Mouse (Mus musculus) megakaryocyte, adult 5-6 weeks (primary cell): ENCODE data around the gene Kl. TPM values are rescaled to one million over a fixed set of nuclear protein-coding genes. Genes with fewer than 3 reads are reported as not detected.

ENCODE experiments used
- ATAC-seq: 2 replicates; pipeline ENCODE4 v1.8.0; 2016; ENCODE audit warnings: mild to moderate bottlenecking, inconsistent platforms; ENCODE audit not compliant: poor library complexity, severe bottlenecking
- total RNA-seq, 2 experiments: library from RNA; stranded (forward) in 1 of 2; stranded (reverse) in 1 of 2; fragments of 153-499, 151-499 nt in 1 of 2; fragments of 221-1000, 200-1000 nt in 1 of 2; gene quantifications; 2 replicates each; pipeline versions ENCODE4 v1.2.3 to v1.2.4; 2015 to 2017

The Kl gene
- total RNA-seq (2015) (not detected in 2 replicates), total RNA-seq (2017) (not detected in 2 replicates)

- ATAC-seq = no peak
These were observed at the start of gene Kl for GRCm38 (mm10) chr5:150952328-150952668. TSS of gene Kl (plus strand) at chr5:150952607.

DNA sequence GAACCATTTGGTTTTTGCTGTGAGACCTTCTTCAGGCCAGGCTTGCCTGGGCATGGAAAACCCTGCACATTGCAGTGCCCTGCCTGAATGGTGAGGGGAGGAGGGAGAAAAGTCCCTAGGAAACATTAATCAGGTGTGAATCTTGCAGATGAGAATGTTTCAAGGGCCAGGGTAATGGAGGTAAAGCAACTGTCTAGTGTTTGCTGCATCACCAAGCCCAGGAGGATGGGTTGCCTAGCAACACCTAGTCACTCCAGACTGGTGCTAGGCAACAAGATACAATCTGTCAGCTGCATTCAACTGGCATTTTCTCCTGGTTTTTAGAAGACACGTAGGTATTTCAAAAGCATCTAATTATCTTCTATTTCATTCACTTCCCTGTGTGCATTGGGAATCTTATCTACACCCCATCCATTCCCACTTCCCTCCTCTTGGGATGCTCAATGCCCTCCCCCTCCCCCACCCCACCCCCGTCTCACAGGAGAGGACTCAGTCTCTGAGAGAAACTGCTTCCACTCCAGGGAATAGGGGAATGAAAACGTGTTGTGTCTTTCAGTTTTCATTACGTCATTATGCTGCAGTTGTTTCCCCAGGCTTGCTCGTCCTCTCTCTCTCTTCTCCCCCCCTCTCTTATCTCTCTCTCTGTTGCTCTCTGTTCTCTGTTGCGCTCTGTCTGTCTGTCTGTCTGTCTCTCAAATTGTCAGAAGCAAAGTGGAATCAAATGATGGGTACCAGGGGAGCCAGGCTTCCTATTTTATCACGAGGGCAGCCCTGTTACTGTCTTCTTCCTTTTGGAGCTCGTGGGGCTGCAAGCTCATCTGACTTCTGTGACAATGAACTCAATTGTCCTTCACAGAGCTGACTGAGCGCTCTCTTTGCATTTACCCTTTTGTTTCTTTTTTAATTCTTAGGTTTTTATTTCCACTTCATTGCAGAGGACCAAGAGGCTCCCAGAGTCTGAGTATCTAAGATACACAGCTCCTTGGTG lies 46.1 kb upstream of the Kl start:
- no peak for ATAC-seq

GRCm38 (mm10) chr5:150912156-150912555 lies 40.3 kb upstream of the Kl start:
- no peak for ATAC-seq

DNA sequence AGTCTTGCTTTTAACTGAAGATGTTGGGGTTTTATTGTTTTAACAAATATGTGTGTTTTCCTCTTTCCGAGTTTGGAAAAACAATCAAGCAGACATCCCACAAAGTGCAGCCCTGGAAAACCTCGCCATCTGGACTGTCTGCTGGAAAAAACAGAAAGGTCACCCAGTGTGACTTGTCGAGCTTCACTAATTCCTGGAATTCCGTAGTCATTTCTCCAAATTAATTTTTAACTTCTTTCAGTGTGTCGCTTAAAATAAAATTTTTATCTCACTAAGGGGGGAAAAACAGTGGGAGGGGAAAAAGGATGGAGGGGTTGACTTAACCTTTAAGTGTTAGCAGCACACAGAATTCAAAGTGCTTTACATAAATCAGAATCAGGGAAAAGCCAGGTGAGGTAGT lies 39.8 kb upstream of the Kl start:
- no peak for ATAC-seq

GRCm38 (mm10) chr5:150915080-150916055 lies 37.0 kb upstream of the Kl start:
- ATAC-seq = no peak

DNA sequence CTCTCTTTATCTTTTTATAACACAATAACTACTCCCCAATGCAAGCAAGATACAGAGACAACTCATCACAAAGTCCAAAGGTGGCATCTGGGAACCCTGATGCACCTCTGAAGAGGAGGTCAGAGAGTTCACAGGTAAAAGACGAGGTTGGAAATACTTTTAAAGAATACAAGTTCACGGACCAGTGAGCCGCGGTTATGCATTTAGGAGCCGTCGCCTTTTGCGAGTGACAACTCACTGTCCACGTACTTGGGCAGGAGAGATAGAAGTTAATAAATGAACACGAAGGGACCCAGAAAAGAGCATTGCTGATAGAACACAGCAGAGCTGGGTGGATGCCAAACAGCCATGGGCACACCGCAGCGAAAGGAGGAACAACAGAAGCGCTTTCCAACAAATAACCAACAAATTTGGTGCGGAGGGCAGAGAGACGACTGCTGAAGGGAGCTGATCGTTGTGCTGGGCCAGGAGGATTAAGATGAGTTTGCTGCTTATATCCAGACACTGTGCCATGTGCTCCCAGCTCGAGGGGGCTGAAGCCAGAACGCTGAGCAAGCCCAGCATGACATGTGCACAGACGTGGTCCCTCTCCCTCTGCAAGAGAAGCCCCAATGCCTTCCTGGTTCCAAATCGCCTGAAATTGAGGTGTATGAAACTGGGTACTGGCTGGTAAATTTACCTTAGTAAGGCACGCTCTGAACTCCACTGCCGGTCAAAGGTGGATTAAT lies 35.1 kb upstream of the Kl start:
- no peak for ATAC-seq

DNA sequence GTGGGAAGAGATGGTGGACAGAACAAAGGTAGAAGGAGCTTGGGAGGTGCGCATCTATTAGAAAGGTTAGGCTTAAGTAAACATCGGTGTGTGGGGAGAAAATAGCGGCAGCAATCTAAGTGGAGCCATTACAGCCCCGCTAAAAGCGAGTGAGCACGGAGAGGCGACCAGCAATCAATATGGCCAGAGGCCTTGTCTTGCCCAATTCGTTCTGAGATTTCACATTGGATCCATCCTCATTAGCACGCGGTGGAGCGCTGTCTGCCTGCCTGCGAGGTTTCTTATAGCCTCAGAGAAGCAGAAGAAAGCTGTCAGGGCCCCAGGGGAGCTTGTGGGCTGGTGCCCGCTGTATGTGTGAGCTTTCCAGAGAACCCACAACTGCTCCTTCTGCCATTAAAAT lies 33.8 kb upstream of the Kl start:
- no peak for ATAC-seq

DNA sequence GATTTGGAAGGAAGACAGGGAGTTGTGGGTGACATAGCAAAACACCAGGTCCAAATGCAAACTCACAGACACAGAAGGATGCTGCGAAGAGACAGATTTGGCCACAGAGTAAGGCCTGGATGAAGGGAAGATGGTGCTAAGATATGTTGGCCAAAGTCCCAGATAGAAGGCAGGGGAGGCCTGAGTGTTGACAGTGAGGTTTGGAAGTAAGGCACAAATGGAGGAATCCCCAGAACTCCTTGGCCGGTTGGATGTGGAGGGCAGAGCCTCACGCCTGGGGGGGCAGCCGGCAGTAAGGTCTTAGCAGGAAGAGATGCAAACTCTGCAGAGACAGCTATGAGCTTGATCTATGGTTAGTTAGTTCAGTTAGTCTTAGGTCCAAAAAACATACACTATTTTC lies 33.1 kb upstream of the Kl start:
- ATAC-seq = no peak

DNA sequence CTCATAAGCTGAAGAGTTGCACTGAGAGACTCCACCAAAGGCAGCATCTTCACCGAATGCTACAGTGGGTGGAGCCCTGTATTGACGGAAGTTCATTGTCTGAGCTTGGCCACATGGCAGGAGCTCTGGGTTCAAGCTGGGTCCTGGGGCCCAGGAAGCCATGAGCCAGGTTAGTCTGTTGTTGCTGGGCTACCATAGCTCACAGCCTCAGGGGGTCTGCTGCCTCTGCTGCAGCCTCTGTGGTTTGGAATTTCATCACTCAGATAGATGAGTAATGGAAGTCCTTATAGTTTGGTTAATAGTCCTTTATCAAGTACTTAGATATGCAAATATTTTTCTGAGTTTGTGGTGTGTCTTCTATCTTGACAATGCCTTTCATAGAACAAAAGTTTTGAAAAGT lies 32.4 kb upstream of the Kl start:
- ATAC-seq = no peak

- ATAC-seq = no peak
These were observed 23.0 kb upstream of the Kl start for GRCm38 (mm10) chr5:150929406-150929805.

GRCm38 (mm10) chr5:150932596-150932995 lies 19.8 kb upstream of the Kl start:
- ATAC-seq = no peak

DNA sequence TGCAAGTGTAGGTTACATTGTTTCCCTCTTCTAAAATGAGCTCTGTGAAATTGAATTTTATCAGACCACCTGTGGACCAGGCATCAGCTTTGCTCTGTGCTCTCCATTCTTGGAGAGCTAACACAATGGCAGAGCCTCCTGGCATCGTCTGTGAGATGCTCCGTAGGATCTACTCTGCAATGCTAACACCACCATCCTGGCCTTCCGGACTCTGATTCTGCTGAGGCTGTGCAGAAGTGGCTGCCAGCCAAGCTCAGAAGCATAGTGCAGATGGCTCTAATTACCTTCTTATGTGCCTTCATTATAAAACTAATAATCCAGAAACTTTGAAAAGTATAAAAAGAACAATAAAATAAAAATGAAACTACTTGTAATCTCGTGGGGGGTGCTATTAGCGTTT lies 16.2 kb upstream of the Kl start:
- ATAC-seq = no peak

DNA sequence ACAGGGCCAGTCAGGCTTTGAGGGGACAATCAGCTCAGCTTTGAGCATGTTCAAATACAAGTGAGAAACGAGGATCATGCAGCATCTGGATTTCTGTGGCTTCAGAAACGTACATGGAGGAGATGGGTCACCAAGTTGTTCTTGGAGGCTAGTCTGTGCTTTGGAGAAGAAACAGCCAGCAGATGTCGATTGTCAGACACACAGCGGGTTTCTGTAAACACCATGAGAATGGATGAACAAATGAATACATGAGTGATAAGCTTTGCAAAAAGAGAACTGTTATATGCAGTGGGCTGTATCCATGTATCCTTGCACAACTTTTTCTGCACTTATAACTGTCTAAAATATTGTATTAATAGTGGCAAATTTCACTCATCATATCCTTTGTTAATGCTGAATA lies 15.6 kb upstream of the Kl start:
- no peak for ATAC-seq

DNA sequence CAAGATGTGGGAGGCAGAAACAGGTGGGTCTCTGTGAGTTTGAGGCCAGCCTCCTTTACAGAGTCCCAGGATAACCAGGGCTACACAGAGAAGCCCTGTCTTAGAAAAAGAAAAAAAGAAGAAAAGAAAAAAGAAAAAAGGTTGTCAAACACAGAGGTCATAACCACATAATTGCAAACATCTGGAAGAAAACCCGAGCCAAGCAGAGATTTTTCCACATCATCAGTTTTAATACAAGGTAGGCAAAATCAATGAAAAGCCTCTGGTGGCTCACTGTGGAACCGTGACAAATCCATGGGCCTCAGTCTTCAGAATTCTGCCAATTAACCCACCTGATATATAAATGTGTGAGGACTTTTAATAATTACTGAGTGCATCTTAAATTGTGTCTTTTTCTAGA lies 14.9 kb upstream of the Kl start:
- ATAC-seq = no peak

DNA sequence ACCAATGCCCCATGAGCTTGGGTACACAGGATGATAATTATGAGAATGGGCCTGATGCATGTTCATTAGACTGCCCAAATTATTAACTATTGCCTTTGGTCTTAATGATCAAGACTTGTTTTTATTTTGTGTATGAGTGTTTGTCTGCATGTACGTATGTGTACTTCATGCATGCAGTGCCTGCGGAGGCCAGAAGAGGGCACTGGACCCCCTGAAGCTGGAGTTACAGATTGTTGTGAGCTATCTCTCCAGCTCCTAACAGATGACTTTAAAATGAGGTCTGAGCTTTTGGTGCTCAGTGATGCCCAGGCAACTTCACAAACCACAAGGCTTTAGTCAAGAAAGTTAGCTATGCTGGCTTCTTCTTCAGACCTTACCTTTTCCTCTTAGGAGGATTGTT lies 6.8 kb upstream of the Kl start:
- ATAC-seq = no peak

GRCm38 (mm10) chr5:150949131-150949530 lies 3.3 kb upstream of the Kl start:
- ATAC-seq = no peak

GRCm38 (mm10) chr5:150951325-150951724 lies 1.1 kb upstream of the Kl start:
- no peak for ATAC-seq

DNA sequence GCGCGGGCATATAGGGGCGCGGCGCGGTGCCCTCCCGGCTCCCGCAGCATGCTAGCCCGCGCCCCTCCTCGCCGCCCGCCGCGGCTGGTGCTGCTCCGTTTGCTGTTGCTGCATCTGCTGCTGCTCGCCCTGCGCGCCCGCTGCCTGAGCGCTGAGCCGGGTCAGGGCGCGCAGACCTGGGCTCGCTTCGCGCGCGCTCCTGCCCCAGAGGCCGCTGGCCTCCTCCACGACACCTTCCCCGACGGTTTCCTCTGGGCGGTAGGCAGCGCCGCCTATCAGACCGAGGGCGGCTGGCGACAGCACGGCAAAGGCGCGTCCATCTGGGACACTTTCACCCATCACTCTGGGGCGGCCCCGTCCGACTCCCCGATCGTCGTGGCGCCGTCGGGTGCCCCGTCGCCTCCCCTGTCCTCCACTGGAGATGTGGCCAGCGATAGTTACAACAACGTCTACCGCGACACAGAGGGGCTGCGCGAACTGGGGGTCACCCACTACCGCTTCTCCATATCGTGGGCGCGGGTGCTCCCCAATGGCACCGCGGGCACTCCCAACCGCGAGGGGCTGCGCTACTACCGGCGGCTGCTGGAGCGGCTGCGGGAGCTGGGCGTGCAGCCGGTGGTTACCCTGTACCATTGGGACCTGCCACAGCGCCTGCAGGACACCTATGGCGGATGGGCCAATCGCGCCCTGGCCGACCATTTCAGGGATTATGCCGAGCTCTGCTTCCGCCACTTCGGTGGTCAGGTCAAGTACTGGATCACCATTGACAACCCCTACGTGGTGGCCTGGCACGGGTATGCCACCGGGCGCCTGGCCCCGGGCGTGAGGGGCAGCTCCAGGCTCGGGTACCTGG lies 488 bp downstream of the Kl start:
- ATAC-seq = no peak

GRCm38 (mm10) chr5:150954791-150955190 lies 2.4 kb downstream of the Kl start:
- no peak for ATAC-seq

DNA sequence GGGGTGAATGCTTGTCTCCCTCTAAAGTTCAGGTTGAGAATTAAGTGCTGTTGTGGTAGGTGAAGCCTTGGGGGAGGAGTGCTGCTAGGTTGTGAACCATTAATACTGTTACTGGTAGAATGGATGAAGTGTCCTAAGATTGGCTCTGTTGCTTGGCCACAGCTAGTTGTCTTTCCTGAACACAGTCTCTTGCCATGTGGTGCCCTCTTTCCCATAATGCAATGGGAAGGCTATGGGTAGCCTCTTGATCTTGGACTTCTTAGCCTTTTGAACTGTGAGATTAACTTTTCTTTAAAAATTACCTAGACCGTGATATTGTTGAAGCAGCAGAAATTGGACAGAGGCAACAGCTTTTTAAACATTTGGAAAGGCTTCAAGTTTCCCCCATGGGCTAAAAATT lies 7.5 kb downstream of the Kl start:
- no peak for ATAC-seq
